Mouse (Mus musculus): ENCODE data around the gene Ndufa4l2. TPM values are rescaled to one million over a fixed set of nuclear protein-coding genes. Genes with fewer than 3 reads are reported as not detected.
A peak's percentile ranks its signal among the peaks of the same experiment; 100 is the strongest.

Ndufa4l2 gene
- polyA plus RNA-seq (2016; fragmentation: Nextera tagmentation; extraction: Ambion mirVana), result 19.5 and 24.4 TPM in 2 replicates

- 9% methylated on average over 6 of the region's 6 CpGs for WGBS
Measured at GRCm38 (mm10) chr10:127514764-127515163, at the start of gene Ndufa4l2. Gene Ndufa4l2, plus strand, starts transcription at chr10:127514967.

GRCm38 (mm10) chr10:127471281-127471988, 43.3 kb upstream of the Ndufa4l2 start:
- Histone ChIP-seq H3K4me1 (replicated peaks) (peaks cover 22% of the 10 kb centered on the region), H3K4me2 (no peak overlapping the region), H3K4me3 (no peak overlapping the region), H3K9me3 (replicated peaks) (no peaks in the 10 kb centered on the region), H3K9ac (peak overlapping the region; percentile 22; the same call in 1 of the 2 replicates), H3K27ac (ENCODE audit: poor library complexity, severe bottlenecking) (peak overlapping the region; percentile 48), H3K27me3 (replicated peaks) (no peaks in the 10 kb centered on the region), H3K36me3 (peaks cover 50% of the 10 kb centered on the region)
- ATAC-seq (ENCODE audit: insufficient number of reproducible peaks, low FRiP score), result 0 out of 2 replicates have a peak, but pooled peaks have one; percentile 42
- 42% methylated on average over 15 of the region's 15 CpGs for whole genome bisulfite sequencing

More at GRCm38 (mm10) chr10:127514764-127515163, at the start of gene Ndufa4l2:
- peaks cover 27% of the 10 kb centered on the region for H3K36me3 ChIP-seq
- no peak within 1 kb of the TSS for H3K27ac ChIP-seq (ENCODE audit: poor library complexity, severe bottlenecking)
- 0 out of 2 replicates have a peak within 1 kb of the TSS, but pooled peaks have one; percentile 19 for H3K9ac ChIP-seq
- H3K27me3 ChIP-seq (replicated peaks), result peaks cover 83% of the 10 kb centered on the region
- no peak for ATAC-seq (ENCODE audit: insufficient number of reproducible peaks, low FRiP score)
- H3K9me3 ChIP-seq (replicated peaks), result no peaks in the 10 kb centered on the region
- H3K4me3 ChIP-seq, result peak within 1 kb of the TSS; percentile 23
- peaks cover 59% of the 10 kb centered on the region for H3K4me1 ChIP-seq (replicated peaks)
- peak within 1 kb of the TSS; percentile 84 for H3K4me2 ChIP-seq

GRCm38 (mm10) chr10:127472722-127473121, 42.0 kb upstream of the Ndufa4l2 start:
- Histone ChIP-seq H3K9ac (no peak overlapping the region), H3K4me3 (no peak overlapping the region), H3K36me3 (peaks cover 54% of the 10 kb centered on the region), H3K9me3 (replicated peaks) (no peaks in the 10 kb centered on the region), H3K27ac (ENCODE audit: poor library complexity, severe bottlenecking) (no peak overlapping the region), H3K4me1 (replicated peaks) (peaks cover 22% of the 10 kb centered on the region), H3K4me2 (no peak overlapping the region), H3K27me3 (replicated peaks) (no peaks in the 10 kb centered on the region)
- peak; percentile 44; the same call in 1 of the 2 replicates for ATAC-seq (ENCODE audit: insufficient number of reproducible peaks, low FRiP score)
- 54% methylated on average over 9 of the region's 9 CpGs for WGBS

GRCm38 (mm10) chr10:127475175-127475574, 39.6 kb upstream of the Ndufa4l2 start:
- H3K27ac ChIP-seq (ENCODE audit: poor library complexity, severe bottlenecking), result no peak overlapping the region
- H3K27me3 ChIP-seq (replicated peaks), result no peaks in the 10 kb centered on the region
- WGBS, result 92% methylated on average over 4 of the region's 4 CpGs
- H3K36me3 ChIP-seq, result peaks cover 53% of the 10 kb centered on the region
- ATAC-seq (ENCODE audit: insufficient number of reproducible peaks, low FRiP score), result no peak
- no peaks in the 10 kb centered on the region for H3K9me3 ChIP-seq (replicated peaks)
- no peak overlapping the region for H3K9ac ChIP-seq
- H3K4me3 ChIP-seq, result no peak overlapping the region
- H3K4me1 ChIP-seq (replicated peaks), result peaks cover 22% of the 10 kb centered on the region
- H3K4me2 ChIP-seq, result no peak overlapping the region

GRCm38 (mm10) chr10:127476541-127476940, 38.2 kb upstream of the Ndufa4l2 start:
- WGBS, result 93% methylated on average over 3 of the region's 3 CpGs
- no peak overlapping the region for H3K27ac ChIP-seq (ENCODE audit: poor library complexity, severe bottlenecking)
- H3K9ac ChIP-seq, result no peak overlapping the region
- H3K36me3 ChIP-seq, result peaks cover 62% of the 10 kb centered on the region
- H3K27me3 ChIP-seq (replicated peaks), result no peaks in the 10 kb centered on the region
- no peak overlapping the region for H3K4me3 ChIP-seq
- H3K4me1 ChIP-seq (replicated peaks), result peaks cover 10% of the 10 kb centered on the region
- no peak for ATAC-seq (ENCODE audit: insufficient number of reproducible peaks, low FRiP score)
- no peak overlapping the region for H3K4me2 ChIP-seq
- no peaks in the 10 kb centered on the region for H3K9me3 ChIP-seq (replicated peaks)

GRCm38 (mm10) chr10:127477301-127477700, 37.5 kb upstream of the Ndufa4l2 start:
- H3K4me2 ChIP-seq, result no peak overlapping the region
- 0 out of 2 replicates have a peak, but pooled peaks cover 4% of the 10 kb centered on the region for H3K4me1 ChIP-seq (replicated peaks)
- H3K36me3 ChIP-seq, result peaks cover 64% of the 10 kb centered on the region
- WGBS, result 83% methylated on average over 7 of the region's 7 CpGs
- H3K27ac ChIP-seq (ENCODE audit: poor library complexity, severe bottlenecking), result no peak overlapping the region
- ATAC-seq (ENCODE audit: insufficient number of reproducible peaks, low FRiP score), result no peak
- no peaks in the 10 kb centered on the region for H3K27me3 ChIP-seq (replicated peaks)
- no peak overlapping the region for H3K4me3 ChIP-seq
- no peak overlapping the region for H3K9ac ChIP-seq
- no peaks in the 10 kb centered on the region for H3K9me3 ChIP-seq (replicated peaks)

GRCm38 (mm10) chr10:127479131-127479530, 35.6 kb upstream of the Ndufa4l2 start:
- no peak overlapping the region for H3K4me3 ChIP-seq
- H3K27me3 ChIP-seq (replicated peaks), result no peaks in the 10 kb centered on the region
- WGBS, result 95% methylated on average over 4 of the region's 4 CpGs
- H3K9me3 ChIP-seq (replicated peaks), result no peaks in the 10 kb centered on the region
- H3K4me1 ChIP-seq (replicated peaks), result no peaks in the 10 kb centered on the region
- peaks cover 69% of the 10 kb centered on the region for H3K36me3 ChIP-seq
- ATAC-seq (ENCODE audit: insufficient number of reproducible peaks, low FRiP score), result no peak
- H3K9ac ChIP-seq, result no peak overlapping the region
- no peak overlapping the region for H3K4me2 ChIP-seq
- no peak overlapping the region for H3K27ac ChIP-seq (ENCODE audit: poor library complexity, severe bottlenecking)

- no peaks in the 10 kb centered on the region for H3K9me3 ChIP-seq (replicated peaks)
- ATAC-seq (ENCODE audit: insufficient number of reproducible peaks, low FRiP score), result no peak
- H3K36me3 ChIP-seq, result peaks cover 74% of the 10 kb centered on the region
- WGBS, result 85% methylated on average over 19 of the region's 19 CpGs
- H3K4me1 ChIP-seq (replicated peaks), result no peaks in the 10 kb centered on the region
- H3K4me2 ChIP-seq, result no peak overlapping the region
- H3K27me3 ChIP-seq (replicated peaks), result no peaks in the 10 kb centered on the region
- H3K4me3 ChIP-seq, result no peak overlapping the region
- no peak overlapping the region for H3K9ac ChIP-seq
- no peak overlapping the region for H3K27ac ChIP-seq (ENCODE audit: poor library complexity, severe bottlenecking)
Measured at GRCm38 (mm10) chr10:127480833-127481813, 33.6 kb upstream of the Ndufa4l2 start.

GRCm38 (mm10) chr10:127485235-127485634, 29.5 kb upstream of the Ndufa4l2 start:
- Histone ChIP-seq H3K9me3 (replicated peaks) (no peaks in the 10 kb centered on the region), H3K36me3 (peaks cover 87% of the 10 kb centered on the region), H3K9ac (peak overlapping the region; percentile 2; the same call in 1 of the 2 replicates), H3K4me2 (no peak overlapping the region), H3K27ac (ENCODE audit: poor library complexity, severe bottlenecking) (no peak overlapping the region), H3K27me3 (replicated peaks) (no peaks in the 10 kb centered on the region), H3K4me3 (no peak overlapping the region), H3K4me1 (replicated peaks) (no peaks in the 10 kb centered on the region)
- 87% methylated on average over 10 of the region's 10 CpGs for WGBS
- ATAC-seq (ENCODE audit: insufficient number of reproducible peaks, low FRiP score), result no peak

GRCm38 (mm10) chr10:127488856-127489255, 25.9 kb upstream of the Ndufa4l2 start:
- no peak overlapping the region for H3K27ac ChIP-seq (ENCODE audit: poor library complexity, severe bottlenecking)
- 86% methylated on average over 7 of the region's 7 CpGs for WGBS
- H3K9me3 ChIP-seq (replicated peaks), result no peaks in the 10 kb centered on the region
- no peak overlapping the region for H3K9ac ChIP-seq
- H3K4me1 ChIP-seq (replicated peaks), result no peaks in the 10 kb centered on the region
- no peak overlapping the region for H3K4me3 ChIP-seq
- no peak overlapping the region for H3K4me2 ChIP-seq
- ATAC-seq (ENCODE audit: insufficient number of reproducible peaks, low FRiP score), result no peak
- H3K36me3 ChIP-seq, result peaks cover 84% of the 10 kb centered on the region
- H3K27me3 ChIP-seq (replicated peaks), result no peaks in the 10 kb centered on the region
